Mouse (Mus musculus): ENCODE data around the gene Rasa4.
"Not testable (repeated sequence)": the region's sequence is repeated elsewhere in the genome, so short reads cannot be mapped to it uniquely, and the experiment has no call there.

The Rasa4 gene

DNA sequence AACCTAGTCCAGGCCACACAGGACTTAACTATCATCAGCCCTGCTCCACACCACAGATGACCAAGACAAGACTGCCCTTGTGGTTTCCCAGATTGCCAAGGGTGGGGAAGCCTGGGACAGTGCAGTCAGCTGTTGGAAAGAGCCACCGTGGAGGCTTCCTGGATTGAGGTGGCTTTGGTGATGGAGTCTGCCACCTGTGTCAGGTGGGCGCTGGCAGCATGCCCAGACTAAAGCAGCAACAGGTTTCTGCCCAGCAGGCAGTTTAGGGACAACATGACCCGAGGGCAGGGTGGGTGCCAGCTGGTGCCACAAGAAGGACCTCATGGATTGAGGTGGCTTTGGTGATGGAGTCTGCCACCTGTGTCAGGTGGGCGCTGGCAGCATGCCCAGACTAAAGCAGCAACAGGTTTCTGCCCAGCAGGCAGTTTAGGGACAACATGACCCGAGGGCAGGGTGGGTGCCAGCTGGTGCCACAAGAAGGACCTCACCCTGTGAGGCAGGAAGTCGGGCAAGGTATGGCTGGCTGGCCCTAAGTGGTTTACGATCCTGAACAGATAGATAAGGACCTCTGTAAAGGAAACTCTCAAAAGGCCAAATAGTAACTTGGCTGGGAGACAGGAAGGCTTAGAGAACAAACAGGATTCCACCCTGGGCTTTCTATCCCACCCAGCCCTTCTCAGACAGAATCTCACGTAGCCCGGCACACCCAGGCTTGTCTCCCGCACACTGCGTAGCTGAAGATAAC, 17.1 kb upstream of the Rasa4 start:
- not testable (repeated sequence) for DNase-seq (ENCODE audit: low read depth)

DNA sequence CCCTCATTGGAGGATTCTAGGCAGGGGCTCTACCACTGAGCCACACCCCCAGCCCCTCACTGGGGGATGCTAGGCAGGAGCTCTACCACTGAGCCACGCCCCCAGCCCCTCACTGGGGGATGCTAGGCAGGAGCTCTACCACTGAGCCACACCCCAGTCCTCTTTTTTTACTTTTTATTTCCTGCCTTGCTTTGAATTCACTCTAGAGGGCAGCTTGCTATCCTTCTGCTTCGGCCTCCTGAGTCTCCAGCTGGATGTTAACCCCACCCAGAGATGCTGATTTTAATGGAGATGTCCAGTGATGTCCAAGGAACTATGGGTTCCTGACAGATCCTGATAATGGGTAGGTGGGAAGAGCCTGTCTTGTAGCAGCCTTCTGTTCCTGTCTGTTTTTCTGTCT, 14.3 kb upstream of the Rasa4 start:
- DNase-seq (ENCODE audit: low read depth): no peak

DNA sequence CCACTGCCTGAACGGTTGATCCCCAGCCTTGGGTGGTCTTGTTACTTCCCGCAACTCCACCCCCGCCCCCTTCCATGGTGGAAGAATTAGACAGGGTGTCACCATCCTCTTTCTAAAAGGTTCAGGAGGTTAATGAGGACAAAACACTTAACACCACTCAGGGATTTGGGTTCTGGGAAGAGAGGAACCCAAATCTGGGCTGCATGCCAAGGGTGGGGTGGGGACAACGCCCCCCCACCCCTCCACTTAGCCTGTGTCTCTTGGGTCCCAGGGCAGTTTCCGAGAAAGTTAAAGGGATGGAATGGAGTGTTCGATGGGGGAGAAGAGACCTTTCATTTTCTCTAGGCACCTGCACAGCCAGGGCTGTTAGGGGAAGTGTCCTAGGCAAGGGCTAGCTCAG, 10.7 kb upstream of the Rasa4 start:
- DNase-seq (ENCODE audit: low read depth): no peak

DNA sequence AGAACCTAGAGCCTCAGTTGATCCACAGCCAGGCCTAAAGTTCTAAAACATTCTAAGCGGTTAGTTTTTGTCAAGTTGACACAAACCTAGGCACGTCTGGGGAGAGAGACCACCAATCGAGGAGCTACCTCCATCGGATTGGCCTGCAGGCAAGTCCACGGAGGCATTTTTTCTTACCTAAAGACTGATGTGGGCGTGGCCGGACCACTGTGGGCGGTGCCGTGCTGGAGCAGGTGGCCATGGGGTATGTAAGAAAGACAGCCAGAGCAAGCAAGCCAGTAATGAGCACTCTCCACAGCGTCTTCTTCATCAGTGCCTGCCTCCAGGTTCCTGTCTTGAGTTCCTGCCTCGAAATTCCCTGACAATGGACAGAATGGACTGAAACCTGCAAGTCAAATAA, 10.2 kb upstream of the Rasa4 start:
- no peak for DNase-seq (ENCODE audit: low read depth)

DNA sequence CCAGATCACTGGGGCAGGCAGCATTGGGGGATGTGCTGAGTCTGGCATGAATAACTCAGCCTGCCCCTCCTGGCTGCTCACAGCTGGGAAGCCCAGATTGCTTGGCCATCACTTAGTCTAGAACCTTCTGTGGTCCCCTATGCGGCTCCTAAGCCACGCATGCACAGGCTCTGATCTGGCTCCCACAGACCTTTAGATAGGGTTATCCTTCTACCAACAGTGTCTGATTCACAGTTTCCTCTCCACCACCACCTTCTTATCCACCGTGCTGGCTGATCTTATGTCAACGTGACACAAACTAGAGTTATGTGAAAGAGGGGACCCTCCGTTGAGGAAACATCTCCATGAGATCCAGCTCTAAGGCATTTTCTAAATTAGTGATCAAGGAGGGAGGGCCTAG, 8.6 kb upstream of the Rasa4 start:
- DNase-seq (ENCODE audit: low read depth): no peak

DNA sequence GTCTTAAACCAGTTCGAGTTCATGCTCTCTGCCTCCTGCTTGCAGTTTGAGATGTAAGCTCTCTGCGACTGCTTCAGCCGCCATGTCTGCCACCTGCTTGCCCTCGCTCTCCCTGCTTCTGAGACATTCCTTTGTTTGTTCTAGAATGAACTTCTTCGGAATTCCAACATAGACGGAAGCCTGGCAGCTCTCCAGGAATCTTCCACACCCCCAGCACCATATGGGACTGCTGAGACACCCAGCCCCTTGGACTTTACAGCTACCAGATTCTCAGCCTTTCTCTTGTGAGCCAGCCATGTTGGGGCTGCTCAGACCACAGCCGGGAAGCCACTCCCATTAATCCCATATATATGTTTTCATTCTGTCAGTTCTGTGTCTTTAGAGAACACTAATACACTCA, 7.4 kb upstream of the Rasa4 start:
- no peak for DNase-seq (ENCODE audit: low read depth)

DNA sequence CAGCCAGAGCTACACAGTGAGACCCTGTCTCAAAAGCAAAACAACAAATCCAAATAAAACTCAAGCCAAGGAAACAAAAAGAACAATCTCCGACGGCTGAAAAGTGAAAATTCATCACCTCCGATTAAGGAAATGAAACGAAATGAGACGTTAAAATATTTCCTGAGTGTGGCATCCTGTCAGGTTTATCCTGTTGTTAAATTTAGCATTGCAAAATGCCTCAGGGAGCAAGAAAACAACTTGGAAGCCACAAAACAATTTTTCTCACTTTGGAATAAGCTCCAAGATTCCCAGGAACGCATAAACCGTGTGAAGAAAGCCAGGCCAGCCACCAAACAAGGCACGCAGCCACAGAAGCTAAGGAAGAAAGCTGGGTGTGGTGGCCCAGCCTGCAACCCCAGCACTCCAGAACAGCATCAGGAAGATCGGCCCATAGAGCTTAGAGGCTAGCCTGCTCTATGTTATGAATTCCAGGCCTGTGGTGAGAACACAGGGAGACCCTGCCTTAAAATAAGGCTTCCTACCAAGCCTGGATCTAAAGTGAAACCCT, 6.6 kb upstream of the Rasa4 start:
- no peak for DNase-seq (ENCODE audit: low read depth)

DNA sequence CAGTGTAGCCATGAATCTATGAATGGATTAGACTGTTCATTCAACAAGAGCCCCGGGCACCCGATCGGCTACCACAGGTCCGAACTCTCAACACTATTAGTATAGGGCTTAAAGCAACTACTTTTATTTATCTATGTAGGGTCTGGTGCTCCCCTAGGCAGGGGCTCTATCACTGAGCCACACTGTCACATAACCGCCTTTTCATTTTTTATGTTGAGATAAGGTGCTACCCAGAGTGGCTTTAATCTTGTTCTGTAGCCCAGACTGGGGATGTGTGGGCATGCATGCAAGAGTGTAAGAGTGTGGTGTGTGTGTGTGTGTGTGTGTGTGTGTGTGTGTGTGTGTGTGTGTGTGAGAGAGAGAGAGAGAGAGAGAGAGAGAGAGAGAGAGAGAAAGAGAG, 5.6 kb upstream of the Rasa4 start:
- DNase-seq (ENCODE audit: low read depth): no peak

DNA sequence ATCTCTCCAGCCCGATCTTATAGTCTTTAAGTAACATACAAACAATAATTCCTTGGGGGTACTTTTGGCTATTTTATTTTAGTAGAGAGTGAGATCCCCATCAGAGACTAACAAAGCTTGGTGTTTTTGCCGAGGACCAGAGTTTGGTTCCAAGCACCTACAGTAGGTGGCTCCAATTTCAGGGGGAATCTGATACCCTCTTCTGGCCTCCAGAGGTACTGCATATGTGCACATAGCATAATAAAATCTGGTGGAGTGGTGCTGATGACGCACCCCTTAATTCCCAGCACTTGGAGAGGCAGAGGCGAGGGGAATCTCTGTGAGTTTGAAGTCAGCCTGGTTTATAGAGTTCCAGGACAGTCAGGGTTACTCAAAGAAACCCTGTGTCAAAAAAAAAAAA, 1.4 kb upstream of the Rasa4 start:
- DNase-seq (ENCODE audit: low read depth): no peak

DNA sequence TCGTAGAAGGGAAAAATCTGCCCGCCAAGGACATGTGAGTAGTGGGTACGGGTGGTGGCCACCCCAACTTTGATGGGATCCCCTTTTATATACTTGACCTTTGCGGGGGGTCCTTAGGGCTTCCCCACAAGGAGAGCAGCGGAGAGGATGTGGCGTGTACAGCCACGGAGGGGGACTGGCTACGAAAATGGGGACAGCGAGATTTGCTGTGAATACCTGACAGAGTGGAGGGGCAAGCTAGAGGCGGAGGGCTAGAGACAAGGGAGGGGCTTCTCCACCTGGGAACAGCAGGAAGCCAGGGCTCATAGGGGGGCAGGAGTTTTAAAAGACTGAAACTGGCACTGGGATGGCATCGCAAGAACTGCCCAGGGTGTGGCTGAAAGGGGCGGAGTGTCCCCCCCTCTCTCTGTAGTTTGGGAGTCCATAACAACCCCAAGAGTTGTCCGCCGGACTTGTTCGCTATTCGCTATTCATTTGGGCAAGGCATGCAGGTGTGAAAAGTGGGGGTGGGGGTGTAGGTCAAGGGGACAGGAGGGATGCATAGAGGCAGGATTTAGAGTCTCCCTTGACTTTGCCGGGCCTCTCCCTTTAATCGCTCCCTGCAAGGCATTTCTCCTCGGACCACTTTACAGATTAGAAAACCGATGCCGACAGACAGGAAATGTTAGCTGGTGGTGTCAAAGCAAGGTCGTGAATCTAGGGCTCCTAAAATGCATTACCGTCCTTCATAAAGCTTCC, 597 bp downstream of the Rasa4 start:
- DNase-seq (ENCODE audit: low read depth): no peak

DNA sequence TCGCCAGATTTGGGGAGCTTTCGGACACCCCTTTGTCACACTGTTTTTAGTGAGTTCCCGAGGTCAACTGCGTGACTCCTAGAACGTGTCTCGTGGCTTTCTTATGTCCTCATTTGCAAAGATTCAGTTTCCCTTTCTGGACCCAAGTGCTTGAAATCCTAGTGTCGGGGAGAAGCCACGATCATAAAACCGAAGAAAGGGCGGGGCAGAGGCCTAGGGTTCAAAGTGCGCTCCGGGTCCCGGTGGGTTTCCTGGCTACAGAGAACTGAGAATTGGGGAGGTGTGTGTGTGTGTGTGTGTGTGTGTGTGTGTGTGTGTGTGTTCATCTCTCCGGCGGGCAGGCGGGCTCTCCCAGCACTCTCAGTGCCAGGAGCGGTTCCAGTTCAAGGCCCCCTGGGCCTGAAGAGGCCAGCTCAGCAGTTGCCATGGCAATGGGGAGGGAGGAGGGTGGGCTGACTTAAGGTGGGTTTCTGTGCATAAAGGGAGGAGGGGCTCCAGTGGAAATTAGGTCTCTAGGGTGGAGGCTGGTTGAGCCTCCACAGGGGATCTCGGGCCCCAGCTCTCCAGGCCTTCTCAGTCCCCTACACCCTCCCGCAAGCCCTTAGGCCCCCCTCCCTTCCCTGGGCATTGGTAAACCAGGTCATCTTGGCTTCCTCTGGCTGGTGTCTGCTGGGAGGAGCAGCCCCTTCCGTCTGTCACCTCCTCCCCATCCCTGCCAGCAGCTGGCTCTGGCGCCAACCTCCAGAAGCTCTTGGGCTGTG, 1.4 kb downstream of the Rasa4 start:
- DNase-seq (ENCODE audit: low read depth): no peak

DNA sequence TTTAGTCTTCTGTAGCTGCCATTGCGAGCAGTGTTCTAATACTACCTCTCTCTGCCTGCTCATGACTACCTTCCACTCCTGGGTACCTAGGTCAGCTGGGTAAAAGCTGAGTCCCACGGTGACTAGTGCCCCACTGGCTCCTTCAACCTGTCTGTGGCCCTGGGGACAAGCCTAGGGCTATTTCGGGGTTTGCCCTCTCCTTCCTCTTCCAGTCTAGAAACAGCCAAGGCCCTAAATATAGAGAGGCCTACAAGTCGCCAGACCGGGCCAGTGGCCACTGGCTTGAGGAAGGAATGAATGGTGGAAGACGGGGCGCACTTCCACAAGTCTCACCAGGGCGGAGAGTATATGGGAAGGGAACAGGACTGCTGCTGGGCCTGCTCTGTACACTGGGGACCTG, 2.6 kb downstream of the Rasa4 start:
- no peak for DNase-seq (ENCODE audit: low read depth)

DNA sequence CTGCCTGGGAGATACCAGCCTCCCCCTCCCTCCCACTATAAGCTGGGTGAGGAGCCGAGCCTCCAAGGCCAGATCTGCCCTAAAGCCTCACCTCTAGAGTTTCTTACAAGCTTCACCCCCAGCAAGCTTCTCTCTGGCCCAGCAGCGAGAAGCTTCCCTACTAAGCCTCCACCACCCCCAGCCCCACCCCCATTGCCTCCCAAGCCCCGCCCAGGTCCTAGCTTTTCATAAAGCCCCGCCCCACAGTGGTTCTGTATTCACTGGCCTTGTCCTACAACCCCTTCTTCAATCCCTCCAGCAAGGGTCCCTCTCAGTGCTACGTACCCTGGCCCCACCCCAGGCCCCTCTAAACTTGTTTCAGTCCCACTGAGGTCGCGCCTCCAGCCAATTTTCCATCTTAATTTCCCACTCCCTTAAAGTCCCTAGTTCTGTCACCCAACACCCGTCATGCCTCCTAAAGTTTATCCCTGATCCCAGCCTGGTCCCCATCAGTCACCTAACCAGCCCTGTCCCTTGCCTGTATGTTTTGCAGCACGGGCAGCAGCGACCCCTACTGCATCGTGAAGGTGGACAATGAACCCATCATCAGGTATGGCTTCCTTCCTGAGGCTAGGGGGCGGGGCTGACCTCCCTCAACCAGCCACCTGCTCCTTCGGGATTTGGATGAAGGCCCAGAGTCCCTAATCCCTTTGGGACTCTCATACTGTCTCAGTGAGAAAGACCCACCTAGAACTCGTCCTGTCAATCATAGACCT, 5.3 kb downstream of the Rasa4 start:
- DNase-seq (ENCODE audit: low read depth): no peak

DNA sequence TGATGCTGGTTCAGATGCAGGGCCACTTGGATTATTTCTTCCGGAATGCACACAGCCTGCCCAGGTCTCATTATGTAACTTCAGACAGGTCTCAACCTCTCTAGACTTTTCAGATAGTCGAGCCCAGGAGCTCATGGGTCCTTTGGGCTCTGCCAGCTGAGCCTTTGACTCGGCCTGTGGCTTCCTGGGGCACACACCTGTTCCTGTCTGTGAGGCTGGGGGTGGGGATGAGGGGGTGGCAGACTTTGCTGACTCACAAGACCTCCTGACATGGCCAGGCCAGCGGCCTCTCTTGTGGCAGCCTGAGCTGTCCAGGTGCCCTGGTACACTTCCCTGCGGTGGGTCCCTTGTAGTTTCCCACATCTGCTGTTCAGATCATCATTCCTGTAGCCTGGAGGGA, 8.2 kb downstream of the Rasa4 start:
- DNase-seq (ENCODE audit: low read depth): no peak

DNA sequence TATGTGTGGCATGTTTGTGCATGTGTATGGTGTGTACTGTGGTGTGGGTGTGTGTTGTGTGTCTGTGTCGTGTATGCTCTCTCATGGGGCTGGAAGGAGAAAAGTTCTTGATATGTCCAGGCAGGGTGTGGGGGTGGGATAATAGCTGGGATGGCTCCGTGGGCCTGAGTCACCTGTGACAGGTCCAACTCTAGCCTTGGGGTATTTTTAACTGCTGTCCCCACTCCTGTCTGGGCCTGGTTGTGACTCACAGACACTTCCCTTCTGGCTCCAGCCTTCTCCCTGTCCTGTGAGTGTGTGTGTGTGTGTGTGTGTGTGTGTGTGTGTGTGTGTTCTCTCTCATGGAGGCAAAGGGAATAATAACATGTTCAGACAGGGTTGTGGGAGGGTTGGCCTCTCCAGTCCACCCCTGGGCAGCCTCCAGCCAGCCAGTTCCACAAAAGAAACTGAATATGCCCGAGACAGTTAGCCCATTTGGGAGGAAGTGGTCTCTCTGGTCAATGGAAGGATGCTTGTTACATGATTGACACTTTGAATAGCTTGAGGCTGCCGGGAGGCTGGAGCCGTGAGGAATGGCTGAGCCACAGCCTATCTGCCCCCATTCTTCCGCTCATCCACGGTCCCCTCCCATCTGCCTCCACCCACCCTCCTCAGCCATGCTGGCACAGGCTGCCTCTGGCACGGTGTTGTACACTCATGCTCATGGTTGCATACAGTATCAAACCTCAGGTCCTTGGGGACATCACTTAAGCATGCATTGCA, 10.7 kb downstream of the Rasa4 start:
- no peak for DNase-seq (ENCODE audit: low read depth)

DNA sequence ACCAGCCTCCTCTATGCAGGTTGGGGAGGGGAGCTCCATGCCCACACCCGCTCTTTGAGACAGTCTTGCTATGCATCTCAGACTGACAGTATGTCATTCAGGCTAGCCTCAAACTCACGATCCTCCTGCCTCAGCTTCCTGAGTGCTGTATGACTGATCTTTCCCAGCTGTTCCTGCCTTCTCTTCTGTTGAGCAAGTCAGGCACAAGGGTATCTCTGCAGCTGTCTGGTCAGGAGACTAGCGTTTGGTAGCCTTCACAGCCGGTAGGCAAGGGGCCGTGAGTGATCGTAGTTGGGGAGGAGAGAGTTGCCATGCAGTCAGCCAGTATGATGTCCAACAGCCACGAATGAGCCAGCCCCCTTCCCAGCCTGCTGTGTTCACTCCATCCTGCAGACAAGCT, 11.4 kb downstream of the Rasa4 start:
- DNase-seq (ENCODE audit: low read depth): no peak

DNA sequence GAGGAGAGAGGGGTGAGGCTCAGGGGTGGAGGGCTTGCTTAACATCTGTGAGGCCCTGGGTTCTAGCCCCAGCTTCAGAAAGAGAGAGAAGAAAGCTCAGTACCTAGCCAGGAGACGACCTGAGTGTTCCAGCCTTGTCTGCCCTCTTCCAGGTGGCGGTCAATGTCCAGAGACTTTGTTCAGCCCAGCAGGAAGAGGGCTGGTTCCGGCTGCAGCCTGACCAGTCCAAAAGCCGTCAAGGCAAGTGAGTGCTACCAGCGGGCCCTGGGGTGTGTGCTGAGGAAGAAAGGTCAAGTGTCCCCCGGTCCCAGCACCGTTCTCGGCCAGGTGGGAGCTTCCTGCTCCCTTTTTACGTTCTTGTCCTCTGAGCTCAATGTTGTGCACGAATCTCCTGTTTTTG, 14.8 kb downstream of the Rasa4 start:
- no peak for DNase-seq (ENCODE audit: low read depth)

DNA sequence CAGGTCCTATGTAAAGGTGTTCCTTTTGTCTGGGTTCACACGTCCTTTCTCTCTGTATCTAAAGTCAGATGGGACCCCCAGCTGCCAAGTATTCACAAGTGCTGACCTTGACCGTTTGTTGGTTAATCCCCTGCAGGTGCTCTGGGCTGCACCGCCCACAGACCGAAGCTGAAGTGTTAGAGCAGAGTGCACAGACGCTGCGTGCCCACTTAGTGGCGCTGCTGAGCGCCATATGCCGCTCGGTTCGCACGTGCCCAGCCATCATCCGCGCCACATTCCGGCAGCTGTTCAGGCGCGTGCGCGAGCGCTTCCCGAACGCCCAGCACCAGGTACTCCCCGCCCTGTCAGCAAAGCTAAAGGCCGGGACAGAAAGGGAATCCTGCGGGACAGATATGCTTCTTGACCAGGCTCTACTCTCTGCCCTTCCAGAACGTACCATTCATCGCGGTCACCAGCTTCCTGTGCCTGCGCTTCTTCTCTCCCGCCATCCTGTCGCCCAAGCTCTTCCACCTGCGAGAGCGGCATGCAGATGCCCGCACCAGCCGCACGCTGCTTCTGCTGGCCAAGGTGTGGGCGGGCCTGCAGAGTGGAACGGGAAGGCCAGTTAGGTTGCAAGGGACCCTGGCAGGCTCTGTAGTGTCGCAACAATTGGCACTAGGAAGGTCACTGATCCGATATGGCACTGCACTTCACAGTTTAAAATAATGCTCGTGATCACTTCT, 18.5 kb downstream of the Rasa4 start:
- no peak for DNase-seq (ENCODE audit: low read depth)

DNA sequence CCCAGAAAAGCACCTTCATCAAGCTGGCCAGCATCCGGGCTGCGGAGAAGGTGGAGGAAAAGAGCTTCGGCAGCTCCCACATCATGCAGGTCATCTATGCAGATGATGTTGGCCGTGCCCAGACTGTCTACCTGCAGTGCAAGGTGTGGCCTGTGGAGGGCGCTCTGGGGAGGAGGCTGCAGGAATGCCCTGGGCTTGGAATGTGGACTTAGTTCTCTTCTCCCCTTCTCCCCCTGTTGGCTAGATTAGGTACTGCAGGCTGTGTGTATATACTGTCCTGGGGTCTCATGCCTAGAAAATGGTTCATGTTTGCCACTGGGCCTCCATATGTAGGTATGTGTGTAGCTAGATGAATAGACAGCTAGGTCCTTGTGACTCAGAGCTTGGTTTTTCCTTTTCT, 20.8 kb downstream of the Rasa4 start:
- no peak for DNase-seq (ENCODE audit: low read depth)

DNA sequence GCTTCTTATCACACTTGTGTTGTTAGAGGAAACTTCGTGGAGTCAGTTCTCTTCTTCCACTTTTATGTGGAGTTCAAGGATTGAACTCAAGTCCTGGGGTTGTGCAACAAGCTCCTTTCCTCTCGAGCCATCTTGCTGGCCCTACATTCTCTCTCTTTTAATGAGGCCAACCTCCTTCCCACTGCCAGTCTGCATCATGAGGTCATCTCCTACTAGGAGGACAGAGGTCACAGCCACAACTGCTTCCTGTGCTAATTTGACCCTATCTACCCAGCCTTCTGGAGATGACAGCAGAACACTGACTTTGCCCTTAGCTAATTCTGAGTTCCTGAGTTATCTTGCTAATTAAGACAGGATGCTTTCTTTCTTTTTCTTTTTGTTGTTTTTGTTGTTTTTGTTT, 24.8 kb downstream of the Rasa4 start:
- no peak for DNase-seq (ENCODE audit: low read depth)

DNA sequence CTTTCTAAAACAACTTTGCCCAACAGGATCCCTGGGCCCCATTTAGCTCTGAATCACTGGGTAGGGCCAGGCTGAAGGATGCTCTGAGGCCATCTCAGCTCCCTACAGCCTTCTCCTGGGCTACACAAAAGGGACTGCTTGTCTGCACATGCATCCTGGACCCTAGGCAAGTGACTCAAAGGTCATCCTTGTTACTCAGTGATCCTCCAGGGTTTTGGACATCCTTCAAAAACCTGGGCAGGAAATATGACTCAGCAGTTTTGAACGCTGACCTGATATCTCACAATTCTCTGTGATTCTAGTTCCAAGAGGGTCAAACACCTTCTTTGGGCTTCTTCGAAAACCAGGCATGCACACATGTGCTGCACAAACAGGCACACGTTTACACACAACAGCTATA, 25.3 kb downstream of the Rasa4 start:
- no peak for DNase-seq (ENCODE audit: low read depth)
